Mouse (Mus musculus): ENCODE results near the gene Uvssa.

GRCm38 (mm10) chr5:33438214-33438613 lies 59.9 kb downstream of the Uvssa start:
- TF ChIP-seq GATA1 (IDR thresholded peaks at IDR 0.05; ENCODE audit: low read length) (no peak), TAL1 (IDR thresholded peaks at IDR 0.05; ENCODE audit: low read length) (no peak)
